Mouse (Mus musculus): ENCODE data around the gene Srcin1.

Gene Srcin1

DNA sequence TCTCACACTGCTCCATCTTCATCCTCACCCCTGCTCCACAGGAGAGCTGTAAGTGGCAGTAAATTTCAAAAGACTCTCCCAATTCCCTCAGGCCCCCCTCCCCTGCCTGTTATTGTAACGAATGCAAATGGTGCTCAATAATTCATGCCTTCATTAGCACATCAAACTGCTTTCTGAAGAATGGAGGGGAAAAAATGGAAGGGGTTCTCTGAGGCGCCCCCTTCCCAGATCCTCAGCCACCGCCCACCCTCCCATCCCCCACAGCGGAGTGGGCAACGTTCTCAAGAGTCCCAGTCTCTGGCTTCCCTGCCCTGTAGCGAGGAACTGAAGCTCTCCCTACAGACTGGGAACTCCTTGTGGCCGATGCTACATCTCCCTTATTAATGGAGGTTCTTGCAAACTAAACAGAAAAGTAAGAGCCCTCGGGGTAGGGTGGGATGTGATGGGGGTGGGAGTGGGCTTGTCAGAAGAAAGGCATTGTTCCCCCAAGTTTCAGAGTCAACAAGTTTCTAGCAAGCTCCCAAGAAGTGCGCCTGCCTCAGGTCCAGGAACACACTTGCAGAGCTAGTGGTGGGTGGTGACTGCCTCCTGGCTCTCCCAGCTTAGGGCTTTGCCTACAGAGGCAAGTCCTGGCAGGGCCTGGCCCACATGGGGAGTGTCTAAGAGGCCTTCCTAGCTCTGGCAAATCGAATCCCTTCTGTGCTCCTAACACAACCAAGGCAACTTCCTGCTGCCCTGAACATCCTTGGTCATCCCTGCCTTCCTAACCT, 3.3 kb upstream of the Srcin1 start:
- DNase-seq (ENCODE audit: low spot score in 2 of 2) = no peak

DNA sequence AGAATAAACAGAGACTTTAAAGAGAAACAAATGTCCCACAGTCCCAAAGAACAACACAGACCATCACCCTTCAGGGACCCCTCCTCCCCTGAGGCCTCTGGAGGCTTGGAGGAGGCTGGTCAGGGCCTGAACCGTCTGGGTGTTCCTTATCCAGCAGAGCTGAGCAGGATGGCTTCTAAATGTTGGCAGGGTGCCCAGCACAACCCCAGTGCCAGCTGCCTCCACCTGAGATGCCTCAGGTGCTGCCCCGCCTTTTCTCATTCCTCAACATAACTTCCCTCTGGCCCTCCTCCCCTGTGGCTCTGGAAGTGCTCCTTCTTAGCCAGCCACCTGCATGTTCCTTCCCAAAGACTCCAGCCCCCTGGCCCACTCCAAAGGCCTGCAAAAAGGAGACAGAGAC, 2.3 kb upstream of the Srcin1 start:
- no peak for DNase-seq (ENCODE audit: low spot score in 2 of 2)

DNA sequence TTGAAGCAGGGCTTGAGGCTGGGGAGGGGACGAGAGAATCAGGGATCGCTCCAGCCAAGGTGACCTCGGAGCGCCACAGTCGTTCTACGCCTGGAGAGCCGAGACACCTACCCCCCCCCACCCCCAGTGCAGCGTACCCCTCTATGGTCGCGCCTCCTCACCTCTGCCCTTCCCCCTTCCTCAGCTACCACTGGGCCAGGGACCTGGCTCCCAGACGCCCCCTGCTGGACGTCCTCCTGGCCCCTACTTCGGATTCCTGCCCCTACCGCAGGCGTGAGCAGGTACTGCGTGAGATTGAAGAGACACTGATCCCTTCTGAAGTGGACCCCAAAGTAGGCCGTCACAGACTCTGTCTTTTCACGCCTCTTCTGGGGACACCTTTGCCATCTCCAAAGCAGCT, 348 bp downstream of the Srcin1 start:
- peak; percentile 50 to 84 for DNase-seq (ENCODE audit: low spot score in 2 of 2)

DNA sequence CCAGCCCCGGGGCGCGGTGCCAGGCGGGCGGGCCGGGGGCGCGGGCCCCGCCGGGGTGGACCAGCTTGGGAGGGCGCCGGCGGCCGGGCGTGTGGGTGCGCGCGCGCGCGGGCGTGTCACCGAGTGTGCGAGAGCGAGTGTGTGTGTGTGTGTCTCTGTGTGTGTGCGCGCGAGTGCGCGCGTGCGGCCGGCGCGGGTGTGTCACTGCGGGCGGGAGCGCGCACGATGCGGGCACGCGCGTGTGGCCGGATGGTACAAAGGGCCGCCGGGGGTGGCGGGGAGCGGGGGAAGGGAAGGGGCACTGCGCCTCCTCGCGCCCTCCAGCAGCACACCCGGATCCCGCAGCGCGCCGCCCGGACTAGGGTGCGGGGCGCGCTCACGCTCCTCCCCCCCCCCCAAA, 911 bp downstream of the Srcin1 start:
- peak in 1 of 2 experiments; percentile 41 for DNase-seq (ENCODE audit: low spot score in 2 of 2)

DNA sequence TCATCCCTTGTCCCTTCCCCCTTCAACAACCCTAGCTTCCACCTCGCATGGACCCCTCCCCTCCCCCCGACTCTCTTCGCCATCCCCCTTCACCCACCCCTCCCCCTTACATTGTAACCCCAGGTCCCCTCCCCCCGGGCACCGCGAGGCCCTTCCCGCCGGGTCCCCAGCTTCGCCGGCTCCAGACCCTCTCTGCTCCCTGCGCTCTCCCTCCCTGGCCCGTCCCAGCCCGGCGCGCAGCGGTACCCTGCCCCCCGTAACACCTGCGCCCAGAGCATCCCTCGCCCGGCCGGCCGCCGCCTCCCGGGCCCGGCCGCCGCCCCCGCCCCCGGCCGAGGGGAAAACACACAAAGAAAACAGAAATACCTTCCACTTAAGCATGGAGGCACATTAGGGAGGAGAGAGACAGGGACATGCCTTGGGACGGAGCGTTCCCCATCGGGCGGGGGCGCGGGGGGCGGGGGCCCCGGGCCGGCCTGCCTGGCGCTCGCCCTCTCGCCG, 1.4 kb downstream of the Srcin1 start:
- DNase-seq (ENCODE audit: low spot score in 2 of 2) = no peak

DNA sequence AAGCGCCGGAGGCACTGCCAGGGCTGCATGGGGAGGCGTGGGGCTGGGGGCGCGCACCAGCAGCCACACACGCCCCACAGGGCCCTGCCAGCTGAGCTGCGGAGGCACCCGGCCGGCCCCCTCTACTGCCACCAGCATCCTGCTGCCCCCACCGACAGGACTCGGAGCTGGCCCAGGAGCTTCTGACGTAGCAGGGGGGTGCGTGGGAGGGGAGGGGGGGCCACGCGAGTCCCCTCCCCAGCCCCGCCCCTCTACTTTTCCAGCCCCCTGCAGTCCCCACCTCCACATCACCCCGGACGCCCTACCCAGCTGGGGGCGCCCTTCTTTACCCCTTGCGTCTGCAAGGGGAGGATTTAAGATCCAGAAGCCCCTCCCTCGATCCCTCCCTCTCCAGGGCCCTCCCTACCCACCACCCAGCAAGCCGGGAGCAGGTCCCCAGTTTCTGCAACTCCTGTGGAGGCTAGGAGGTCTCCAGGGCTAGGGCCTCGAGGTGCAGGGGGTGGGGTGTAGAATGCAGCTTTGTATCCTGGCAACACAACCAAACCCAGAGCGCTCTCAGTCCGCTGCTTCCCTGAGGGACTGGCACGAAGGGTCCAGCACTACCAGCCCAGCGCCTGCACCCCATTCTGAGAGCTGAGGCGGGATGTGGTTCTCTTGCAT, 2.0 kb downstream of the Srcin1 start:
- no peak for DNase-seq (ENCODE audit: low spot score in 2 of 2)

- no peak for DNase-seq (ENCODE audit: low spot score in 2 of 2)
Measured at GRCm38 (mm10) chr11:97572895-97573480, 3.0 kb downstream of the Srcin1 start.

- no peak for DNase-seq (ENCODE audit: low spot score in 2 of 2)
Measured at GRCm38 (mm10) chr11:97572089-97572345, 4.0 kb downstream of the Srcin1 start.

DNA sequence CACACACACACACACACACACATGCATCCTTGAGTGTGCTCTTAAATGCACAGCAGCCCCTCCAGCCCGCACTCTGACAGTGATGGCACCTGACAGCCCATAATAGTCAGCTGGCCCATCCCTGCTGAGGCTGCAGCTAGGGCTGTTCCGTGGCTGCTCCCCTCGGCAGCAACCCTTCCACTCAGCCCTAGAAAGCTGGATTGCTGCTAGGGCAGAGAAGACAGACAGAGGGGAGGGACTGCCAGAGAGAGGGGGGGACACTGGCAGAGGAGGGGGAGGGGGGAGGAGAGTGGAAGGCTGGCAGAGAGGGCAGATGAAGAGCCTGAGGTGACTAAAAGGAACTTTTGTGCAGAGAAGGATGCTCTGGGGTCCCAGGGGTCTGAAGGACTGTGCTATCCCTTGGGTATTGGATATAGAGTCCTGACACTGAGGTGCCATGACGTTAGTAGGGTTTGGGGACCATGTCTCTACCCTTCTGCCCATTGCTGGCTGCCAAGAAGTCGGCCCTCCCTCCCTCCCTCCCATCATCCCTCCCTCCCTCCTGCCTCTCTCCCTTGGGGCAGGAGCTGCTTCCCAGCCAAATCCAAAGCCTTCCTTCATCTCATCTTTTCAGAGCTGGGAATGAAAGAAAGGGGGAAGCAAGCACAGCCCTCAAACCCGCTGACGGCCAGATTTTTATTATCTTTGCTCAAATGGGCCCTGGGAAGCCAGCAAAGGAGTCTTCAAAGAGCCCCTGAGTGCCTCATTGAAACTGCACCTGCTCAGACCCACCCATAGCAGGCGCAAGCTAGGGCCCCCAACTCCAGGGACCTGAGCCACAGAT, 4.5 kb downstream of the Srcin1 start:
- DNase-seq (ENCODE audit: low spot score in 2 of 2) = no peak

DNA sequence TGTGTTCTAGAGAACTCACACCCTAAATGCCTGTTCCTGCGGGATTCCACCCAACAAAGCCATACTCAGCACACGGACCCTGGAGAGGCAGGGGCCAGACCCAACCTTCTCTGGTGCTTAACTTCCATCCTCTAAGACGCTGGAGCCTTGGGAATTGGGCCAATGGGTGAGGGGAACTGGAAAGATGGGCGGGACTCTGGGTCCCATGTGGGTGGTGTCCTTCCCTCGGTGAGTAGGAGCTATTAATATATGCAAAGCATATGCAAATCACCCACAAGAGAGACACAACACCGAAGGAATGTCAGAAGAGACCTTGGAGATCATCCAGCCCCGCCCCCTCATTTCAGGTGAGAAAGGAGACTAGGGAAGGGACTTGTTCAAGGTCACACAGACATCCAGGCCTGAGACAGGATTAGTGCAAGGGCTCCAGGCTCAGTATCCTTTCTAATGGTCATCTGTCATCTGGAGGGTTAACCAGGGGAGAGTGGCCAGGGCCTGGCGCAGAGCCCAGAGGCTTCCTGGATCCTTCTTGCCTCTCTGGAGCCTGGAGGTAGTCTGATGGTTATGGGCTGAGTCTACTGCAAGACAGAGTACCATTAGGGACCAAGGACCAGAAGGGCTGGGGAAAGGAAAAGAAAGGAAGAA, 5.4 kb downstream of the Srcin1 start:
- DNase-seq (ENCODE audit: low spot score in 2 of 2) = no peak

- no peak for DNase-seq (ENCODE audit: low spot score in 2 of 2)
Measured at GRCm38 (mm10) chr11:97569806-97570205, 6.2 kb downstream of the Srcin1 start.

- DNase-seq (ENCODE audit: low spot score in 2 of 2) = no peak
Measured at GRCm38 (mm10) chr11:97569301-97569724, 6.7 kb downstream of the Srcin1 start.

DNA sequence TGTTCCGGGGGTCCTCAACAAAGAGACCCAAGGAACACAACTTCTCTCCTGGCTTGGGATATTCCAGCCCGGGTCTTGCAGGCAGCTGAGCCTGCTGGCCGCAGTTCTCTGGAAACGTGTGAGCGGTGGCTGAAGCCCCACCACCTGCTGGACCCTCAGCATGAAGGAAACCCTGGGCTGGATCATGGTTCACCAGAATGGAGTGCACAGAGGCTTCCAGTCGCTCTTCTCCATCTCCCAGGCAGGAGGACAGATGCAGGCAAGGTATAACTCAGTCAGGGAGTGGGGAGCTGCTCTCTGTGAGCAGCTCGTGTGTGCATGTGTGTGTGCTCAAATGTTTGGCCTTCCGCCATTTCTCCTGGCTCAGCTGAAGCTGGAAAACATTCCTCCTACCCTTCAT, 7.3 kb downstream of the Srcin1 start:
- peak in 1 of 2 experiments; percentile 61 for DNase-seq (ENCODE audit: low spot score in 2 of 2)

DNA sequence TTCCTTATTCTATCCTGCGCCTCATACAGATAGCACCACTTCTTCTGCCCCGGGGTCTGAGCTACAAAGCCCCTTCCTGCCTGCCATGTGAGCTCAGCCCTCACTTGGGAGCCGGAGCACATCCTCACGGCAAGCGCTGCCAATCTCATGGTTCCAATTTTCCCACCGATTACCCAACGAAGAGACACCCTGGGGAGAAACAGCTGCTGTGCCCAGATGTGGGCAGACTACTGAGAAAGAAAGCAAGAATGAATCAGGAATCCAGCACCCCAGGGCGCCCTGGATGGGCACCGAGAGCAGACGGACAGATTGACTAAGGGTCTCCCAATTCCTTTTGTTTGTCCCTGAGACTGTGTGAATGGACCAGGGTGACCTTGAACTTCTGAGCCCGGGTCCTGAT, 8.5 kb downstream of the Srcin1 start:
- no peak for DNase-seq (ENCODE audit: low spot score in 2 of 2)

DNA sequence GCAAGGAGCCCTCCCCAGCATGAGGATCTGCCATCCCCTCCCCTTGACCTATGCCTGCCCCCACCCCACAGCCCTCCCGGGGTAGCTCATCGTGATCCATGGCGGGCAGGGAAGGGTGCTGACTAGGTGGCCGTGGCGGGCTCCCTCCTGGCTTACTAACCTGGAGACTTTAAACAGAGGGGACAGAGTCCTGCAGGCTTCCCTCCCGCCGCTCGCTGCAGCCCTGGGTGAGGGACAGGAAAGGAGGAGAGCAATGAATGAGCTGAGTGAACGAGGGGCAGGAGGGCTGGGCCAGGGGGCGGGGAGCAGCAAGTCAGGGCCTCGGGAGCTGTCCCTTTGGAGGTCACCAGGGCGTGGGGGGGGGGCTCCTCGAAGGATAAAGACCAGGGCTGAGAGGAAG, 9.4 kb downstream of the Srcin1 start:
- DNase-seq (ENCODE audit: low spot score in 2 of 2) = no peak

- DNase-seq (ENCODE audit: low spot score in 2 of 2) = no peak
Measured at GRCm38 (mm10) chr11:97563730-97564129, 12.3 kb downstream of the Srcin1 start.

- no peak for DNase-seq (ENCODE audit: low spot score in 2 of 2)
Measured at GRCm38 (mm10) chr11:97562536-97562935, 13.4 kb downstream of the Srcin1 start.

GRCm38 (mm10) chr11:97560210-97560963, 15.6 kb downstream of the Srcin1 start:
- DNase-seq (ENCODE audit: low spot score in 2 of 2) = no peak

GRCm38 (mm10) chr11:97559549-97559948, 16.4 kb downstream of the Srcin1 start:
- DNase-seq (ENCODE audit: low spot score in 2 of 2) = no peak

DNA sequence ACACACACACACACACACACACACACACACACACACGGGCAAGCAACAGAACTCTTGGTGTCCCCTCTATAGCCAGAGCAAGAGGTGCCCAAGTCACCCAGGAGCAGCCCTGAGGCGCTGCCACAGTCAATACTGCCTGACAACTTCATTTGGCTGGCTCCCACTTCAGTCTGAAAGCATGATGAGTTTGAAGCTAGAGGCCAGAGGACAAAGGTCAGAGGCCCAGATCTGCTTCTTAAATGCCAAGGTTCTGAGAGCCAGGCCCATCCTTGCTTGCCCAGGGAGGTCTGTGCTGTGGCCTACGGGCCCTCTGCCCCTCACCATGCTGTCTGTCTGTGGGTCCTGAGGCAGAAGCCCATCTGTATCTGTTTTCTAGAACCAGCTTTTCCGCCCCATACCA, 18.1 kb downstream of the Srcin1 start:
- no peak for DNase-seq (ENCODE audit: low spot score in 2 of 2)

All from spleen, postnatal 10 days (tissue).